Comparison of ENCODE assay signal across 19 mouse cellular contexts in the genomic region with DNA sequence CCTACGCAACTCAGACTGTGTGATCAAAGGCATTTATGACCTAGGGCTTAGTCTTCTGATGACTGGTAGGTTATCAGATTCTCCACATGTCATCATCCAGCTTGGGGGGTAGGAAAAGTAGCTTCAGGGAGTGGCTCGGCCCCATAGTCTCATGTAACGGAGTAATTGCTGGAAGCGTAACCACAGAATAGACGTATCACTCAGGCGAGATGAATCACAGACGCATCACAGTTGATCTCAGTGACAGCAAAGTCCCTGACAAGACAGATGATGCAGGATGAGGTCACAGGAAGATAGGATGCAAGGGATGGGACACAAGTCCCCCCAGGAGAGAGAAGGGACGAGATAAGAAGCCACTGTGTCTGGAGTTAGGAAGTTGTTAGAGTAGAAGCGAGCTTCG. TPM values are rescaled to one million over a fixed set of nuclear protein-coding genes. Genes with fewer than 3 reads are reported as not detected.
A peak's percentile ranks its signal among the peaks of the same experiment; 100 is the strongest.
DNase-seq lines count a peak whose midpoint lies in the region; ATAC-seq lines count a peak whose summit lies in the region.
"Had no signal": no experiment of that assay in that cellular context is flagged by ENCODE, and none has a peak within 500 bp of the region (broad histone marks: within the 10 kb centered on the region; RNA-seq: fewer than 3 reads in every experiment).

No protein-coding gene starts in this region.

- peaks cover 36% of the 10 kb centered on the region; the same call in 1 of the 2 replicates for H3K27me3 ChIP-seq in heart, embryonic 10.5 days (ENCODE audit: insufficient read depth, poor library complexity, severe bottlenecking)
- H3K27me3 ChIP-seq: kidney, embryonic 15.5 days had no signal

- peaks cover 16% of the 10 kb centered on the region for H3K4me1 ChIP-seq in heart, embryonic 10.5 days

- DNase-seq in heart, embryonic 10.5 days (ENCODE audit: low spot score): peak; percentile 42
- DNase-seq in heart, postnatal 4 days: no peak
- peak; percentile 67 for DNase-seq in 416B (ENCODE audit: low read depth)
- DNase-seq in adrenal gland, adult 8-10 months: peak; percentile 58
- peak; percentile 50 to 55 for DNase-seq in adrenal gland, postnatal 36 days
- DNase-seq in cerebellum, adult 8-10 months: no peak
- DNase-seq: cerebellum, adult 2 months; cerebellum, postnatal 14 days; gastrocnemius, postnatal 36 days; heart, adult 18-20 months; heart, postnatal 14 days; kidney, adult 2 months had no signal

- H3K9me3 ChIP-seq in heart, embryonic 10.5 days: no peaks in the 10 kb centered on the region
- H3K9me3 ChIP-seq: embryonic facial prominence, embryonic 12.5 days; forebrain, embryonic 15.5 days; heart, embryonic 15.5 days; hindbrain, embryonic 12.5 days; kidney, embryonic 15.5 days had no signal

- ATAC-seq in inflammation-experienced regulatory T-cells, adult 6 months: no peak
- ATAC-seq: forebrain, embryonic 15.5 days; intestine, embryonic 16.5 days had no signal

- WGBS in heart, embryonic 10.5 days: 48% methylated on average over 10 of the region's 10 CpGs

- H3K36me3 ChIP-seq in heart, embryonic 10.5 days: no peaks in the 10 kb centered on the region
- H3K36me3 ChIP-seq: embryonic facial prominence, embryonic 12.5 days; forebrain, embryonic 15.5 days; heart, embryonic 15.5 days; hindbrain, embryonic 12.5 days; kidney, embryonic 15.5 days had no signal

- no peak overlapping the region for H3K4me3 ChIP-seq in heart, embryonic 10.5 days
- H3K4me3 ChIP-seq: embryonic facial prominence, embryonic 12.5 days; forebrain, embryonic 15.5 days; heart, embryonic 15.5 days; hindbrain, embryonic 12.5 days; kidney, embryonic 15.5 days had no signal

- H3K27ac ChIP-seq in heart, embryonic 10.5 days: no peak overlapping the region
- H3K27ac ChIP-seq: embryonic facial prominence, embryonic 12.5 days; forebrain, embryonic 15.5 days; heart, embryonic 15.5 days; hindbrain, embryonic 12.5 days had no signal

RNA-seq across cellular contexts. Expression of gene Basp1, which starts 30.6 kb away (rescaled TPM):
- 8.8 and 22.0 TPM in 2 replicates for polyA plus RNA-seq in heart, embryonic 10.5 days (2016; fragmentation: Nextera tagmentation; extraction: Ambion mirVana)
- total RNA-seq in heart, postnatal 4 days (2021): 10 to 100 TPM; 13.7 to 15.5 TPM
- total RNA-seq in adrenal gland, adult 8-10 months (2022): 1 to 10 TPM; 3.1 to 4.9 (median 3.6) TPM
- 1 to 10 TPM; 4.4 to 7.2 TPM for total RNA-seq in adrenal gland, postnatal 36 days (2021)
- polyA plus RNA-seq in inflammation-experienced regulatory T-cells, adult 6 months (2017; shearing (Covaris generic)): under 1 TPM in 1 of 3 experiments, not detected in 2; 0.51 TPM

Comparison
In these comparisons a context has a peak if more than half of its experiments do, and no peak if none do; other contexts are left out.
1. DNase-seq: peak in heart, embryonic 10.5 days (single experiment), 416B (single experiment), adrenal gland, adult 8-10 months (single experiment) and adrenal gland, postnatal 36 days (2 of 2); none in heart, postnatal 4 days (single experiment) and cerebellum, adult 8-10 months (single experiment).